Mouse (Mus musculus): ENCODE data around the gene Gpx2.

DNA sequence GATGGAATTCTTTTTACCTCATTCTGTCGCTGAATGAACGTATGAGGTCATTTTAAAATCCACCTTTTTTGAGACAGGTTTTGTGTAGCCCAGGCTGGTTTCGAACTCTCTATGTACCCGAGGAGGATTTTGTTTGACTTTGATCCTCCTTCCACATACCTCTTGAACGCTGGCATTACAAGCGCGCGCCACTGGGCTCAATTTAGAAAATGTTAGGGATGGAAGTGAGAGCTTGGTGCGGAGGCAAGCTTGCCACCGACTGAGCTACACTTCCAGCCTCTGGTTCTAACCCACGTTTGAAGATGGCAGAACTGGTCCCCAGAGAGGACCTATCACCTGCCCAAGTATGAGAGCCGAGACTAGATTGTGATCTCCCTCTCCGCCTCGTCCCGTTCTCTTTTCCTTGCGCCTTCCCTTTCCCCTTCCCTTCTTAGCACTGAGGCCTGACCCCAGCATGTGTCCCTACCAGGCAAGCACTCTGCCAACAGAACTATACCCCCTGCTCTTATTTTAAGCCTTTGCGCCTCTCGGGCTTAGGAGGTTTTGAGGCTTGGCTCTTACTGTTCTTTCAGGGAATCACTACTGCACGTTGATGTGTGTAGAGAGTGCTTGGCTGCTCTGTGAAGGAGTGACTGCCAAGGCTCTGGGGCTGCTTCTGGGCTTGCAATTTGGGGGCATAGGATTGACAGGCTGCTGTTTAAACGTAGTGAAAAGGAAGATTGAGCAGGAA is 29.3 kb downstream of the Gpx2 start:
- TF ChIP-seq POLR2A (IDR thresholded peaks at IDR 0.05; ENCODE audit: low read depth, low read length) (no peak), CTCF (IDR thresholded peaks at IDR 0.05; ENCODE audit: extremely low read depth, insufficient read length, insufficient replicate concordance, low read depth, low read length) (no peak)

Measured in small intestine, adult 2 months (tissue).